Mouse (Mus musculus): ENCODE results near the gene Ywhae.

- TF ChIP-seq POLR2A (IDR thresholded peaks at IDR 0.05; ENCODE audit: borderline replicate concordance, low read depth, low read length) (no peak), CTCF (IDR thresholded peaks at IDR 0.05; ENCODE audit: low read depth, low read length) (no peak)
Observed at GRCm38 (mm10) chr11:75801369-75801768, 68.7 kb downstream of the Ywhae start.

All from bone marrow macrophage, adult 2 months (primary cell).